Mouse (Mus musculus): Measurements from ENCODE around the gene Flt3. TPM values are rescaled to one million over a fixed set of nuclear protein-coding genes. Genes with fewer than 3 reads are reported as not detected.

Flt3 gene
- polyA plus RNA-seq, 2 experiments = 0.21 to 0.28 TPM

- Histone ChIP-seq H3K4me2 (replicated peaks; ENCODE audit: low read depth, low read length, severe bottlenecking) (no peak overlapping the region), H3K4me1 (ENCODE audit: control insufficient read depth, insufficient read depth, low read length) (no peaks in the 10 kb centered on the region), H3K4me3 (replicated peaks; ENCODE audit: low read length) (no peak overlapping the region; the same call in 1 of the 2 replicates), H3K36me3 (ENCODE audit: control insufficient read depth, insufficient read depth, low read length) (no peaks in the 10 kb centered on the region), H3K27ac (replicated peaks; ENCODE audit: low read depth, low read length) (no peak overlapping the region), H3K27me3 (ENCODE audit: control insufficient read depth, insufficient read depth, low read length) (peaks cover 85% of the 10 kb centered on the region), H3K9ac (ENCODE audit: low read depth, low read length, severe bottlenecking) (no peak overlapping the region), H3K9me3 (ENCODE audit: control insufficient read depth, low read length) (no peaks in the 10 kb centered on the region)
- ATAC-seq (ENCODE audit: low FRiP score, low read depth) (no peak), DNase-seq (ENCODE audit: low spot score) (no peak)
- no peak for TF ChIP-seq POLR2A (IDR thresholded peaks at IDR 0.05; ENCODE audit: borderline replicate concordance, extremely low read depth, insufficient read depth, insufficient read length)
- WGBS = 2% methylated on average over 25 of the region's 25 CpGs
These were observed 84.7 kb downstream of the Flt3 start for GRCm38 (mm10) chr5:147315432-147316075.

GRCm38 (mm10) chr5:147314646-147315431 is 85.5 kb downstream of the Flt3 start:
- H3K4me3 ChIP-seq (replicated peaks; ENCODE audit: low read length) = no peak overlapping the region; the same call in 1 of the 2 replicates
- WGBS = under 1% methylated on average over 39 of the region's 39 CpGs

DNA sequence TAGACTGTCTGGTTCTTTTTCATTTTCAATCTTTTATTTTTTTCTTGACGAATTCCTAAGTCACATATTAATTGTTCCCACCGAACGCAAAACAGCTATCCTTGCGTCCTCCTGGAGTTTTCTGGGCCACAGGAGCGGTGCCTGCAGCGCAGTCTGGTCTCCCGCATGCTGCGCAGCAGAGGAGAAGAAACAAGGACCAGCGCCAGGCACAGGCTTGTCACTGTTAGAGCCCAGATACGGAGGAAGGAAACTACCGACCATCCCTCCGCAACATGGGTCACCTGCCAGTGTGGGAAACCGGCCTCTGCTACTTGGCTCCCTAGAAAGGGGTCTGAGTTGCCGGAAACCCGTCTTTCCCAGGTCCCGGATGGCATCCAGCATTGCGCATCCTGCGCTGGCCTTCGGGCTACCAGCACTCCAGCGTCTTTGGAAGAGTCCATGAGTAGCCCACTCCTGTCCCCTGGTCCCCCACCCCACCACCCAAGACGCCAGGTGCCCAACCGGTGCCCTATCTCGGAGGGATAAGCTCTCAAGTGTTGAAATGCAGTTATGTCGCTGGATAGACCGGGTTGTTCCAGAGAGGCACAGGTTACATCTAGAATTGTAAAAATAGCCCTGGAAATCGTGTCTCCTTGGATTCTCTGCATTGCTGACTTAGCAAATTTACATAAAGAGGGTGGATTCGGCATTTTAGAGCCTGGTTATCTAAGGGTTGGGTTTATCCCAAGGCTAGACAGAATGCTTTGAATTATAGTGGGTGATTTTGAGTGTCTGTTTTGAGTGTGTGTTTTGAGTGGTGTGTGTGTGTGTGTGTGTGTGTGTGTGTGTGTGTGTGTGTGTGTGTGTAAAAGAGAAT is 87.2 kb downstream of the Flt3 start:
- no peak overlapping the region for H3K4me2 ChIP-seq (replicated peaks; ENCODE audit: low read depth, low read length, severe bottlenecking)
- H3K27me3 ChIP-seq (ENCODE audit: control insufficient read depth, insufficient read depth, low read length) = peaks cover 99% of the 10 kb centered on the region
- no peak overlapping the region for H3K9ac ChIP-seq (ENCODE audit: low read depth, low read length, severe bottlenecking)
- 3% methylated on average over 27 of the region's 27 CpGs for WGBS
- H3K36me3 ChIP-seq (ENCODE audit: control insufficient read depth, insufficient read depth, low read length) = no peaks in the 10 kb centered on the region
- no peak for TF ChIP-seq POLR2A (IDR thresholded peaks at IDR 0.05; ENCODE audit: borderline replicate concordance, extremely low read depth, insufficient read depth, insufficient read length)
- no peaks in the 10 kb centered on the region for H3K4me1 ChIP-seq (ENCODE audit: control insufficient read depth, insufficient read depth, low read length)
- H3K9me3 ChIP-seq (ENCODE audit: control insufficient read depth, low read length) = no peaks in the 10 kb centered on the region
- no peak overlapping the region for H3K4me3 ChIP-seq (replicated peaks; ENCODE audit: low read length)
- no peak for DNase-seq (ENCODE audit: low spot score)
- no peak for ATAC-seq (ENCODE audit: low FRiP score, low read depth)
- H3K27ac ChIP-seq (replicated peaks; ENCODE audit: low read depth, low read length) = no peak overlapping the region

More at GRCm38 (mm10) chr5:147314646-147315431, 85.5 kb downstream of the Flt3 start:
- DNase-seq (ENCODE audit: low spot score) (no peak), ATAC-seq (ENCODE audit: low FRiP score, low read depth) (no peak)
- peaks cover 92% of the 10 kb centered on the region for H3K27me3 ChIP-seq (ENCODE audit: control insufficient read depth, insufficient read depth, low read length)
- TF ChIP-seq POLR2A (IDR thresholded peaks at IDR 0.05; ENCODE audit: borderline replicate concordance, extremely low read depth, insufficient read depth, insufficient read length) = no peak
- no peak overlapping the region for H3K9ac ChIP-seq (ENCODE audit: low read depth, low read length, severe bottlenecking)
- no peak overlapping the region for H3K27ac ChIP-seq (replicated peaks; ENCODE audit: low read depth, low read length)
- no peaks in the 10 kb centered on the region for H3K9me3 ChIP-seq (ENCODE audit: control insufficient read depth, low read length)
- no peak overlapping the region for H3K4me2 ChIP-seq (replicated peaks; ENCODE audit: low read depth, low read length, severe bottlenecking)
- H3K4me1 ChIP-seq (ENCODE audit: control insufficient read depth, insufficient read depth, low read length) = no peaks in the 10 kb centered on the region
- no peaks in the 10 kb centered on the region for H3K36me3 ChIP-seq (ENCODE audit: control insufficient read depth, insufficient read depth, low read length)

- DNase-seq (ENCODE audit: low spot score) (no peak), ATAC-seq (ENCODE audit: low FRiP score, low read depth) (no peak)
- H3K27ac ChIP-seq (replicated peaks; ENCODE audit: low read depth, low read length) = no peak overlapping the region
- peaks cover 100% of the 10 kb centered on the region for H3K27me3 ChIP-seq (ENCODE audit: control insufficient read depth, insufficient read depth, low read length)
- H3K4me1 ChIP-seq (ENCODE audit: control insufficient read depth, insufficient read depth, low read length) = peaks cover 8% of the 10 kb centered on the region
- H3K4me2 ChIP-seq (replicated peaks; ENCODE audit: low read depth, low read length, severe bottlenecking) = no peak overlapping the region
- H3K9ac ChIP-seq (ENCODE audit: low read depth, low read length, severe bottlenecking) = no peak overlapping the region
- TF ChIP-seq POLR2A (IDR thresholded peaks at IDR 0.05; ENCODE audit: borderline replicate concordance, extremely low read depth, insufficient read depth, insufficient read length) = no peak
- WGBS = 0% methylated on average over 2 of the region's 2 CpGs
- no peaks in the 10 kb centered on the region for H3K9me3 ChIP-seq (ENCODE audit: control insufficient read depth, low read length)
- no peaks in the 10 kb centered on the region for H3K36me3 ChIP-seq (ENCODE audit: control insufficient read depth, insufficient read depth, low read length)
- no peak overlapping the region for H3K4me3 ChIP-seq (replicated peaks; ENCODE audit: low read length)
These were observed 90.5 kb downstream of the Flt3 start for GRCm38 (mm10) chr5:147309786-147310185.

DNA sequence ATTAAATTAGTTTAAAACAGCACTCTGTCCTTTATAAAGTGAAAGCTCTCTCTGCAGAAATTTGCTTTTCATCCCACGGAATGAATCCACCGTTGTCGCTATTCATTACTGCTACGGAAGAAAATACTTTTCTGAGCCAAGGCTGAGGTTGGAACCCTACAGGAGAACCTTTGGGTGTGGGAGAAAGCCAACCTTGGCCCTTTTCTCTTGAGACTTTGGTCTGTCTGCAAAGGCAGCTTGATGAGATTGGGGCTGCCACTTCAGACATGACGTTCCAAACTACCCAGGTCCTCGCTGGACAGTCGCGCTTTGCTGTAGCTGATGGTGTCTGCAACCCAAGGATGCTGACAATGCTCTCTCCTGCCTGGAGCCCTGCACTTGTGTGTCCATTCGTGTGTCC is 91.8 kb downstream of the Flt3 start:
- Histone ChIP-seq H3K4me3 (replicated peaks; ENCODE audit: low read length) (no peak overlapping the region), H3K4me2 (replicated peaks; ENCODE audit: low read depth, low read length, severe bottlenecking) (no peak overlapping the region), H3K27ac (replicated peaks; ENCODE audit: low read depth, low read length) (no peak overlapping the region), H3K27me3 (ENCODE audit: control insufficient read depth, insufficient read depth, low read length) (peaks cover 100% of the 10 kb centered on the region), H3K9ac (ENCODE audit: low read depth, low read length, severe bottlenecking) (no peak overlapping the region), H3K36me3 (ENCODE audit: control insufficient read depth, insufficient read depth, low read length) (no peaks in the 10 kb centered on the region), H3K9me3 (ENCODE audit: control insufficient read depth, low read length) (no peaks in the 10 kb centered on the region), H3K4me1 (ENCODE audit: control insufficient read depth, insufficient read depth, low read length) (peaks cover 8% of the 10 kb centered on the region)
- no peak for TF ChIP-seq POLR2A (IDR thresholded peaks at IDR 0.05; ENCODE audit: borderline replicate concordance, extremely low read depth, insufficient read depth, insufficient read length)
- ATAC-seq (ENCODE audit: low FRiP score, low read depth) = no peak
- WGBS = 15% methylated on average over 9 of the region's 9 CpGs
- no peak for DNase-seq (ENCODE audit: low spot score)

All from limb, embryonic 14.5 days (tissue).